Mouse (Mus musculus): ENCODE data around the gene Lce1e. TPM values are rescaled to one million over a fixed set of nuclear protein-coding genes. Genes with fewer than 3 reads are reported as not detected.

The Lce1e gene
- polyA plus RNA-seq, 1 experiment from 2014 or later = not detected

Other genes starting within 250 kb of the Lce1e start
- gene Sprr1a, start 223.2 kb downstream of the Lce1e start, polyA plus RNA-seq (2015; fragmentation: Nextera tagmentation; extraction: Ambion mirVana) = not detected in 2 replicates
- not detected in 2 replicates for gene Sprr4, start 208.6 kb downstream of the Lce1e start, polyA plus RNA-seq (2015; fragmentation: Nextera tagmentation; extraction: Ambion mirVana)
- gene 2310046K23Rik, start 174.6 kb downstream of the Lce1e start, polyA plus RNA-seq (2015; fragmentation: Nextera tagmentation; extraction: Ambion mirVana) = not detected in 2 replicates
- gene Ivl, start 135.3 kb downstream of the Lce1e start, polyA plus RNA-seq (2015; fragmentation: Nextera tagmentation; extraction: Ambion mirVana) = not detected in 2 replicates
- not detected in 2 replicates for gene Smcp, start 120.1 kb downstream of the Lce1e start, polyA plus RNA-seq (2015; fragmentation: Nextera tagmentation; extraction: Ambion mirVana)
- not detected in 2 replicates for gene 2210017I01Rik, start 101.6 kb downstream of the Lce1e start, polyA plus RNA-seq (2015; fragmentation: Nextera tagmentation; extraction: Ambion mirVana)
- gene Lce6a, start 87.4 kb downstream of the Lce1e start, polyA plus RNA-seq (2015; fragmentation: Nextera tagmentation; extraction: Ambion mirVana) = not detected in 2 replicates
- gene Lce1a1, start 60.8 kb downstream of the Lce1e start, polyA plus RNA-seq (2015; fragmentation: Nextera tagmentation; extraction: Ambion mirVana) = not detected in 2 replicates
- gene Lce1b, start 52.1 kb downstream of the Lce1e start, polyA plus RNA-seq (2015; fragmentation: Nextera tagmentation; extraction: Ambion mirVana) = not detected in 2 replicates
- not detected in 2 replicates for gene Lce1a2, start 38.8 kb downstream of the Lce1e start, polyA plus RNA-seq (2015; fragmentation: Nextera tagmentation; extraction: Ambion mirVana)
- not detected in 2 replicates for gene Lce1c, start 29.8 kb downstream of the Lce1e start, polyA plus RNA-seq (2015; fragmentation: Nextera tagmentation; extraction: Ambion mirVana)
- not detected in 2 replicates for gene Lce1d, start 21.9 kb downstream of the Lce1e start, polyA plus RNA-seq (2015; fragmentation: Nextera tagmentation; extraction: Ambion mirVana)
- not detected in 2 replicates for gene Lce1f, start 11.3 kb upstream of the Lce1e start, polyA plus RNA-seq (2015; fragmentation: Nextera tagmentation; extraction: Ambion mirVana)
- not detected in 2 replicates for gene Gm38119, start 30.0 kb upstream of the Lce1e start, polyA plus RNA-seq (2015; fragmentation: Nextera tagmentation; extraction: Ambion mirVana)
- not detected in 2 replicates for gene Lce1g, start 43.3 kb upstream of the Lce1e start, polyA plus RNA-seq (2015; fragmentation: Nextera tagmentation; extraction: Ambion mirVana)
- gene Lce1h, start 56.0 kb upstream of the Lce1e start, polyA plus RNA-seq (2015; fragmentation: Nextera tagmentation; extraction: Ambion mirVana) = not detected in 2 replicates
- not detected in 2 replicates for gene Lce1i, start 69.8 kb upstream of the Lce1e start, polyA plus RNA-seq (2015; fragmentation: Nextera tagmentation; extraction: Ambion mirVana)
- not detected in 2 replicates for gene Lce1j, start 81.4 kb upstream of the Lce1e start, polyA plus RNA-seq (2015; fragmentation: Nextera tagmentation; extraction: Ambion mirVana)
- gene Lce1k, start 98.8 kb upstream of the Lce1e start, polyA plus RNA-seq (2015; fragmentation: Nextera tagmentation; extraction: Ambion mirVana) = not detected in 2 replicates
- not detected in 2 replicates for gene Kprp, start 118.2 kb upstream of the Lce1e start, polyA plus RNA-seq (2015; fragmentation: Nextera tagmentation; extraction: Ambion mirVana)
- not detected in 2 replicates for gene Lce1l, start 142.2 kb upstream of the Lce1e start, polyA plus RNA-seq (2015; fragmentation: Nextera tagmentation; extraction: Ambion mirVana)
- not detected in 2 replicates for gene 2310050C09Rik, start 161.1 kb upstream of the Lce1e start, polyA plus RNA-seq (2015; fragmentation: Nextera tagmentation; extraction: Ambion mirVana)
- not detected in 2 replicates for gene Lce3a, start 217.2 kb upstream of the Lce1e start, polyA plus RNA-seq (2015; fragmentation: Nextera tagmentation; extraction: Ambion mirVana)
- not detected in 2 replicates for gene Lce3b, start 223.9 kb upstream of the Lce1e start, polyA plus RNA-seq (2015; fragmentation: Nextera tagmentation; extraction: Ambion mirVana)
- not detected in 2 replicates for gene Lce3c, start 235.4 kb upstream of the Lce1e start, polyA plus RNA-seq (2015; fragmentation: Nextera tagmentation; extraction: Ambion mirVana)
- not detected in 2 replicates for gene Lce3d, start 248.3 kb upstream of the Lce1e start, polyA plus RNA-seq (2015; fragmentation: Nextera tagmentation; extraction: Ambion mirVana)